Mouse (Mus musculus): ENCODE measurements around the gene Kcnk2.

GRCm38 (mm10) chr1:189313750-189314149, 88.3 kb downstream of the Kcnk2 start:
- no peak for TF ChIP-seq CTCF (IDR thresholded peaks at IDR 0.05)
- no peak for TF ChIP-seq EP300 (IDR thresholded peaks at IDR 0.05; ENCODE audit: insufficient read depth, low read depth, low read length)
